Mouse (Mus musculus): ENCODE measurements around the gene Mettl3. TPM values are rescaled to one million over a fixed set of nuclear protein-coding genes. Genes with fewer than 3 reads are reported as not detected.

The Mettl3 gene
- polyA plus RNA-seq, 1 experiment from 2014 or later = 48.1 TPM

DNA sequence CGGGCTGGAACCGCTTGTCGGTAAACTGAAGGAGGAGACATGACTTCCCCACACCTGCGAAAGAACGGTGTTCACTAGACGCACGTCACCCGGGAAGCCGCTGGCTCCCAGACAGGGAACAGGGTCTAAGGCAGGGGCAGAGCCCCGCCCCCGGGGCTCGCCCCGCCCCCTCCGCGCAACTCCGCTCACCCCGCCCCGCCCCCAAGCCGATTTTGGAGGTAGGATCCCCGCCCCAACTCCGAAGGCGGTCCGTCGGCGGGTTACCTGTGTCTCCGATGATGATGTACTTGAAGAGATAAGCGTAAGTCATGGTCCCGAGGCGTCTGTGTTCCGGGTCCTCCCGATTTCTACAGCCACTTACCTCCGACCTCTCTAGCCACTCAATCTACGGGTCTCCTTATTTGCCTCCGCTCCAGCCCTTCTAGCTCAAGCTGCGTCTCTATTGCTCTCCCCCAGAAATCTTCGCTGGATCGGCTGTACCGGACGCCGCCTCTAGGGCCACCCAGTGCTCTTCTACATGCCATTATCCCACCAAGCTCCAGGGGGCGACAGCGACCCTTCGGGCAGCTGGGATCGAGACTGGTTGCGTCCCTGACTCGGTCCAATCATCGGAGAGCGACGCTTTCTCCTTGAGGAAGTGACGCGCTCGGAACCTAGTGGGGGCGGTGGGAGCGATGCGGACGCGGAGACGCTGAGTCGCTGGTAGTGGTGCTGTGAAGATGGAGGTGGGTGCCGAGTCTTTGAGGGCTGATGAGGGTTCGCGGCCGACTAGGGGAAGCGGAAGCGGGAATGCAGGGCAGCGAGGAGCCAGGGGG lies 25.8 kb downstream of the Mettl3 start, which contains the start of the genes Tox4 and Rab2b:
Tox4 (plus strand) TSS at position 215 of the 815 bp plus-strand sequence.
Rab2b (minus strand) TSS at position 614 of the 815 bp plus-strand sequence.
- H3K4me1 ChIP-seq (replicated peaks) = peaks cover 13% of the 10 kb centered on the region
- peaks cover 18% of the 10 kb centered on the region for H3K36me3 ChIP-seq
- H3K9ac ChIP-seq = peak within 1 kb of the TSS; percentile 92
- H3K27ac ChIP-seq = peak within 1 kb of the TSS; percentile 90
- H3K4me3 ChIP-seq = peak within 1 kb of the TSS; percentile 81
- H3K4me2 ChIP-seq = peak within 1 kb of the TSS; percentile 72
- peak; percentile 99 for ATAC-seq (ENCODE audit: low FRiP score)
- H3K9me3 ChIP-seq = no peaks in the 10 kb centered on the region
- under 1% methylated on average over 65 of the region's 66 CpGs for WGBS
- H3K27me3 ChIP-seq = no peaks in the 10 kb centered on the region

DNA sequence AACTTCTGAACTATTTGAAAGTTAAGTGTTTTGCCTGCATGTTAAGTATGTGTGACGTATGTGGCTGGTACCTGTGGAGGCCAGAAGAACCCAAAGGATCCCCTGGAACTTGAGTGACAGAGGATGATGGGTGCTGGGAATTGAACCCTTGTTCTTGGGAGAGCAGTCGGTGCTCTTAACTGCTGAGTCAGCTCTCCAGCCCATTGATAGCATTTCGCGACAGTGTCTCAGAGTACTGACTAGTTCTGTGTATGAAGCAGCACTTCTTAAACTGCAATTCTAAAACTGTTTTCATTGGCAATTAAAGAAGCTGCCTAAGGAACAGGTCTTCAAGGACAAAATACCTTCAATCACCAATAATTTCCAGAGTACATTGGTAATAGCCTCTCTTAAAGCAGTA lies 27.7 kb downstream of the Mettl3 start:
- WGBS = 94% methylated on average over 4 of the region's 4 CpGs
- Histone ChIP-seq H3K9me3 (no peaks in the 10 kb centered on the region), H3K9ac (no peak overlapping the region), H3K4me2 (no peak overlapping the region), H3K27ac (no peak overlapping the region), H3K36me3 (peaks cover 32% of the 10 kb centered on the region), H3K27me3 (no peaks in the 10 kb centered on the region), H3K4me1 (replicated peaks) (peaks cover 13% of the 10 kb centered on the region), H3K4me3 (no peak overlapping the region)
- ATAC-seq (ENCODE audit: low FRiP score) = no peak

DNA sequence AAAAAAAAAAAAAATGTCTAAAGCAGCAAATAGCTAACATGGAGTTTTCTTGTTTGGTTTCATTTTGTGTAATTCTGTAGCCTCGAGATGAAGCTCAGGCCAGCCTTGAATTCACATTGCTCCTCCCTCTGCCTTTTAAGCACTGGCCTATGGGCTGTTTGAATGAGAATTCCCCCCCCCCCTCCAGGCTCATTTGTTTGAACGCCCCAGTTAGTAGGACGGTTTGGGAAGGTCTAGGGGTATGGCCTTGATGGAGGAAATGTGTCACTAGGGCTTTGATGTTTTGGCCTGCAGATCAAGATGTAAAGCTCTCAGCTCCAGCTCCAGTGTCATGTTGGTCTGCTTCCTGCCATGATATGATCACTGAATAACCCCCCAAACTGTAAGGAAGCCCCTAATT lies 32.1 kb downstream of the Mettl3 start:
- no peaks in the 10 kb centered on the region for H3K27me3 ChIP-seq
- no peak overlapping the region for H3K4me2 ChIP-seq
- no peak overlapping the region for H3K9ac ChIP-seq
- H3K4me1 ChIP-seq (replicated peaks) = no peaks in the 10 kb centered on the region
- no peaks in the 10 kb centered on the region for H3K9me3 ChIP-seq
- no peak overlapping the region for H3K4me3 ChIP-seq
- no peak overlapping the region for H3K27ac ChIP-seq
- 81% methylated on average over 3 of the region's 3 CpGs for WGBS
- ATAC-seq (ENCODE audit: low FRiP score) = no peak
- peaks cover 51% of the 10 kb centered on the region for H3K36me3 ChIP-seq

GRCm38 (mm10) chr14:52257484-52258213 lies 47.3 kb downstream of the Mettl3 start, which contains the start of gene Chd8:
Chd8 (minus strand) TSS chr14:52257780.
- H3K9me3 ChIP-seq = no peaks in the 10 kb centered on the region
- H3K4me3 ChIP-seq = peak within 1 kb of the TSS; percentile 90
- peaks cover 23% of the 10 kb centered on the region for H3K4me1 ChIP-seq (replicated peaks)
- H3K27ac ChIP-seq = peak within 1 kb of the TSS; percentile 96
- H3K9ac ChIP-seq = peak within 1 kb of the TSS; percentile 92
- H3K27me3 ChIP-seq = no peaks in the 10 kb centered on the region
- WGBS = under 1% methylated on average over 54 of the region's 54 CpGs
- H3K36me3 ChIP-seq = peaks cover 12% of the 10 kb centered on the region
- peak within 1 kb of the TSS; percentile 84 for H3K4me2 ChIP-seq
- ATAC-seq (ENCODE audit: low FRiP score) = peak; percentile 100

GRCm38 (mm10) chr14:52256311-52257175 lies 48.4 kb downstream of the Mettl3 start:
- Histone ChIP-seq H3K4me1 (replicated peaks) (peaks cover 23% of the 10 kb centered on the region), H3K27ac (peak overlapping the region; percentile 96), H3K9ac (peak overlapping the region; percentile 92), H3K36me3 (peaks cover 8% of the 10 kb centered on the region), H3K27me3 (no peaks in the 10 kb centered on the region), H3K4me2 (peak overlapping the region; percentile 84), H3K4me3 (peak overlapping the region; percentile 90), H3K9me3 (no peaks in the 10 kb centered on the region)
- WGBS = 11% methylated on average over 18 of the region's 18 CpGs
- no peak for ATAC-seq (ENCODE audit: low FRiP score)

DNA sequence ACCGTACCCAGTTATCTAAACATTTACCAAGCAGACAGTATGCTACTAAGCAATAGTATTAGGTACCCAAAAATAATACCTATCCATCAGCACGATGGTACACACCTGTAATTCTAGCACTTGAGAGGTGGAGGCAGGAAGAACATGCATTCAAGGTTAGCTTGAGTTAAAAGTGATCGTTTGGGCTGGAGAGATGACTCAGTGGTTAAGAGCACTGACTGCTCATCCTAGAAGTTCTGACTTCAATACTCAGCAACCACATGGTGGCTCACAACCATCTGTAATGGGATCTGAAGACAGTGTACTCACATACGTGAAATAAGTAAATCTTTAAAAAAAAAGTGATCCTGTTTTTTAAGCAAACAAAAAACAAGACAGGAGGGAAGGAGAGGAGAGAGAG lies 58.8 kb downstream of the Mettl3 start:
- 88% methylated on average over 4 of the region's 4 CpGs for WGBS
- no peak overlapping the region for H3K27ac ChIP-seq
- no peaks in the 10 kb centered on the region for H3K9me3 ChIP-seq
- H3K36me3 ChIP-seq = no peaks in the 10 kb centered on the region
- no peak overlapping the region for H3K4me3 ChIP-seq
- H3K9ac ChIP-seq = no peak overlapping the region
- no peak for ATAC-seq (ENCODE audit: low FRiP score)
- peaks cover 23% of the 10 kb centered on the region for H3K4me1 ChIP-seq (replicated peaks)
- H3K4me2 ChIP-seq = no peak overlapping the region
- H3K27me3 ChIP-seq = no peaks in the 10 kb centered on the region

Other genes with a start within 250 kb of the Mettl3 start
- gene Hnrnpc, start 201.1 kb downstream of the Mettl3 start, polyA plus RNA-seq (2015; fragmentation: Nextera tagmentation; extraction: Ambion mirVana) = 623 and 652 TPM in 2 replicates
- 51.5 and 54.6 TPM in 2 replicates for gene Rpgrip1, start 194.4 kb downstream of the Mettl3 start, polyA plus RNA-seq (2015; fragmentation: Nextera tagmentation; extraction: Ambion mirVana)
- 55.0 and 57.1 TPM in 2 replicates for gene Supt16, start 107.7 kb downstream of the Mettl3 start, polyA plus RNA-seq (2015; fragmentation: Nextera tagmentation; extraction: Ambion mirVana)
- gene Chd8, start 47.3 kb downstream of the Mettl3 start, polyA plus RNA-seq (2015; fragmentation: Nextera tagmentation; extraction: Ambion mirVana) = 42.4 and 43.8 TPM in 2 replicates
- gene Tox4, start 26.0 kb downstream of the Mettl3 start, polyA plus RNA-seq (2015; fragmentation: Nextera tagmentation; extraction: Ambion mirVana) = 55.5 and 59.6 TPM in 2 replicates
- gene Rab2b, start 25.6 kb downstream of the Mettl3 start, polyA plus RNA-seq (2015; fragmentation: Nextera tagmentation; extraction: Ambion mirVana) = 57.4 and 61.8 TPM in 2 replicates
- 46.2 and 49.5 TPM in 2 replicates for gene Sall2, start 23.6 kb upstream of the Mettl3 start, polyA plus RNA-seq (2015; fragmentation: Nextera tagmentation; extraction: Ambion mirVana)
- not detected in 2 replicates for gene Olfr1513, start 51.3 kb upstream of the Mettl3 start, polyA plus RNA-seq (2015; fragmentation: Nextera tagmentation; extraction: Ambion mirVana)
- 0.12 and 0.21 TPM in 2 replicates for gene Olfr1512, start 74.0 kb upstream of the Mettl3 start, polyA plus RNA-seq (2015; fragmentation: Nextera tagmentation; extraction: Ambion mirVana)
- 0.18 and 0.87 TPM in 2 replicates for gene Olfr1511, start 92.3 kb upstream of the Mettl3 start, polyA plus RNA-seq (2015; fragmentation: Nextera tagmentation; extraction: Ambion mirVana)
- gene Olfr1510, start 109.2 kb upstream of the Mettl3 start, polyA plus RNA-seq (2015; fragmentation: Nextera tagmentation; extraction: Ambion mirVana) = not detected in 2 replicates
- not detected in 2 replicates for gene Olfr1509, start 137.9 kb upstream of the Mettl3 start, polyA plus RNA-seq (2015; fragmentation: Nextera tagmentation; extraction: Ambion mirVana)
- not detected in 2 replicates for gene Olfr1508, start 162.4 kb upstream of the Mettl3 start, polyA plus RNA-seq (2015; fragmentation: Nextera tagmentation; extraction: Ambion mirVana)
- not detected in 2 replicates for gene Olfr1507, start 190.6 kb upstream of the Mettl3 start, polyA plus RNA-seq (2015; fragmentation: Nextera tagmentation; extraction: Ambion mirVana)

Measured in hindbrain, embryonic 13.5 days (tissue).